ENCODE assay signal across 18 mouse cellular contexts in genomic region chr10:43164406-43164805, GRCm38 (mm10). TPM values are rescaled to one million over a fixed set of nuclear protein-coding genes. Genes with fewer than 3 reads are reported as not detected.
DNase-seq lines count a peak whose midpoint lies in the region; ATAC-seq lines count a peak whose summit lies in the region.
"Had no signal": no experiment of that assay in that cellular context is flagged by ENCODE, and none has a peak within 500 bp of the region (broad histone marks: within the 10 kb centered on the region; RNA-seq: fewer than 3 reads in every experiment).

No protein-coding gene starts in this region.

- no peak for DNase-seq in cerebellum, adult 18-20 months
- peak; percentile 22 to 32 for DNase-seq in heart, adult 18-20 months
- DNase-seq in heart, adult 9 months (ENCODE audit: low spot score in 2 of 2) = no peak
- peak; percentile 61 for DNase-seq in Muller cell, postnatal 12 days (ENCODE audit: inconsistent ontology term)
- no peak for DNase-seq in right cerebral cortex, adult 2 months (ENCODE audit: low spot score in 2 of 2)
- DNase-seq: adrenal gland, adult 2 months; adrenal gland, postnatal 14 days; cerebellum, postnatal 14 days; forebrain, postnatal 0 days; gastrocnemius, postnatal 36 days; kidney, adult 2 months had no signal

- peak; percentile 32; the same call in 1 of the 2 replicates for ATAC-seq in cerebellum, adult (ENCODE audit: insufficient number of reproducible peaks, low FRiP score, low TSS enrichment)
- ATAC-seq: forebrain, embryonic 14.5 days; forebrain, postnatal 0 days; intestine, postnatal 0 days; Patski had no signal

RNA-seq across cellular contexts. Expression of gene Sobp, which starts 9.9 kb away (rescaled TPM):
- total RNA-seq in heart, adult 18-20 months (2021) = 10 to 100 TPM; 12.3 to 15.4 TPM
- total RNA-seq: granulocyte monocyte progenitor cell, adult 5-6 weeks; hematopoietic stem cell, adult 5-6 weeks had no signal

RNA-seq across cellular contexts. Expression of gene 9030612E09Rik, which starts 10.1 kb away (rescaled TPM):
- 1 to 10 TPM; 2.9 to 3.8 TPM for total RNA-seq in heart, adult 18-20 months (2021)
- total RNA-seq: adrenal gland, postnatal 14 days; ES-E14; granulocyte monocyte progenitor cell, adult 5-6 weeks; hematopoietic stem cell, adult 5-6 weeks had no signal

RNA-seq across cellular contexts. Expression of gene Pdss2, which starts 56.9 kb away (rescaled TPM):
- total RNA-seq in heart, adult 18-20 months (2021) = 10 to 100 TPM; 35.0 to 35.9 TPM

Comparison
In these comparisons a context has a peak if more than half of its experiments do, and no peak if none do; other contexts are left out.
1. DNase-seq: peak in heart, adult 18-20 months (2 of 2) and Muller cell, postnatal 12 days (single experiment); none in cerebellum, adult 18-20 months (0 of 2), heart, adult 9 months (0 of 2) and right cerebral cortex, adult 2 months (0 of 2).